Mouse (Mus musculus): ENCODE results near the gene Hes2.

The Hes2 gene

GRCm38 (mm10) chr4:152131809-152132771 is 26.6 kb upstream of the Hes2 start:
- DNase-seq: no peak

GRCm38 (mm10) chr4:152132772-152133169 is 25.9 kb upstream of the Hes2 start:
- no peak for DNase-seq

- DNase-seq: no peak
Measured at GRCm38 (mm10) chr4:152133213-152133612, 25.5 kb upstream of the Hes2 start.

GRCm38 (mm10) chr4:152134507-152134906 is 24.2 kb upstream of the Hes2 start:
- DNase-seq: peak; percentile 76

- DNase-seq: no peak
Measured at GRCm38 (mm10) chr4:152135363-152135762, 23.3 kb upstream of the Hes2 start.

GRCm38 (mm10) chr4:152136112-152136875 is 22.4 kb upstream of the Hes2 start:
- no peak for DNase-seq

GRCm38 (mm10) chr4:152136876-152137250 is 21.8 kb upstream of the Hes2 start:
- DNase-seq: no peak

GRCm38 (mm10) chr4:152138497-152139260 is 20.0 kb upstream of the Hes2 start:
- DNase-seq: peak; percentile 81

- DNase-seq: peak; percentile 56
Measured at GRCm38 (mm10) chr4:152140441-152140840, 18.2 kb upstream of the Hes2 start.

- DNase-seq: no peak
Measured at GRCm38 (mm10) chr4:152141521-152142135, 17.0 kb upstream of the Hes2 start.

GRCm38 (mm10) chr4:152143632-152144031 is 15.0 kb upstream of the Hes2 start:
- no peak for DNase-seq

GRCm38 (mm10) chr4:152145473-152145872 is 13.2 kb upstream of the Hes2 start:
- no peak for DNase-seq

GRCm38 (mm10) chr4:152146033-152146827 is 12.4 kb upstream of the Hes2 start:
- DNase-seq: no peak

- no peak for DNase-seq
Measured at GRCm38 (mm10) chr4:152150546-152150945, 8.1 kb upstream of the Hes2 start.

- DNase-seq: no peak
Measured at GRCm38 (mm10) chr4:152151451-152151965, 7.2 kb upstream of the Hes2 start.

GRCm38 (mm10) chr4:152151966-152152544 is 6.6 kb upstream of the Hes2 start, which contains the start of gene Espn:
TSS of gene Espn (minus strand) at chr4:152152371.
- peak; percentile 57 for DNase-seq

- DNase-seq: peak; percentile 95
Measured at GRCm38 (mm10) chr4:152153771-152154177, 4.9 kb upstream of the Hes2 start.

GRCm38 (mm10) chr4:152155019-152155418 is 3.6 kb upstream of the Hes2 start:
- DNase-seq: no peak

- peak; percentile 61 for DNase-seq
Measured at GRCm38 (mm10) chr4:152157779-152158584, 685 bp upstream of the Hes2 start.

GRCm38 (mm10) chr4:152159285-152159678 is 615 bp downstream of the Hes2 start:
- DNase-seq: no peak
